Mouse (Mus musculus) limb, embryonic 11.5 days (tissue): ENCODE data around the gene Spta1. TPM values are rescaled to one million over a fixed set of nuclear protein-coding genes. Genes with fewer than 3 reads are reported as not detected.

Source experiments
- ATAC-seq: fragments of 200-750 bp; cut with Nextera tagmentation; 2 replicates; pipeline ENCODE4 v1.8.0; 2017; ENCODE audit warnings: low read depth; ENCODE audit not compliant: insufficient number of reproducible peaks, low FRiP score, low TSS enrichment
- DNase-seq: peaks from one replicate; pipeline ENCODE4 v3.0.0-alpha.2; 2015; ENCODE audit warnings: low spot score
- H3K27ac ChIP-seq: fragments of 300-500 bp; sonication (generic); replicated peaks from 2 replicates; pipeline ENCODE4 v1.5.1; 2014; ENCODE audit warnings: low read depth, mild to moderate bottlenecking, low read length
- H3K27me3 ChIP-seq: fragments of 300-500 bp; sonication (generic); 2 replicates; pipeline ENCODE4 v1.6.1; 2014; ENCODE audit warnings: mild to moderate bottlenecking, low read length, mixed read lengths; ENCODE audit not compliant: control insufficient read depth, insufficient read depth
- H3K36me3 ChIP-seq: fragments of 300-500 bp; sonication (generic); 2 replicates; pipeline ENCODE4 v1.6.1; 2014; ENCODE audit warnings: mild to moderate bottlenecking, low read length, moderate library complexity, mixed read lengths; ENCODE audit not compliant: control insufficient read depth, insufficient read depth
- H3K4me1 ChIP-seq: fragments of 300-500 bp; sonication (generic); 2 replicates; pipeline ENCODE4 v1.6.1; 2014; ENCODE audit warnings: low read length, mixed read lengths; ENCODE audit not compliant: control insufficient read depth, insufficient read depth
- H3K4me2 ChIP-seq: fragments of 300-500 bp; sonication (generic); 2 replicates; pipeline ENCODE4 v1.6.1; 2014; ENCODE audit warnings: low read depth, mild to moderate bottlenecking, moderate library complexity; ENCODE audit not compliant: severe bottlenecking
- H3K4me3 ChIP-seq: fragments of 300-500 bp; sonication (generic); 2 replicates; pipeline ENCODE4 v1.5.1; 2014; ENCODE audit warnings: low read depth, low read length
- H3K9ac ChIP-seq: fragments of 300-500 bp; sonication (generic); 2 replicates; pipeline ENCODE4 v1.6.1; 2014; ENCODE audit warnings: mild to moderate bottlenecking, low read length
- H3K9me3 ChIP-seq: fragments of 300-500 bp; sonication (generic); 2 replicates; pipeline ENCODE4 v1.6.1; 2016; ENCODE audit warnings: low read length; ENCODE audit not compliant: control insufficient read depth
- WGBS: fragments of 180-500 bp; shearing (Covaris S2); extraction: QIAGEN DNeasy Blood & Tissue Kit; methylation state at CpG from one replicate; pipeline ENCODE4 v1.1.7; 2014; 5-methylcytosine and 5-hydroxymethylcytosine counted together
- polyA plus RNA-seq: library from polyadenylated mRNA; unstranded; fragments of >200 nt; fragmentation: Nextera tagmentation; extraction: Ambion mirVana; gene quantifications from 2 replicates; pipeline ENCODE4 v1.2.1, GENCODE M21; 2014

The Spta1 gene
- 1.8 and 1.9 TPM in 2 replicates for polyA plus RNA-seq

DNA sequence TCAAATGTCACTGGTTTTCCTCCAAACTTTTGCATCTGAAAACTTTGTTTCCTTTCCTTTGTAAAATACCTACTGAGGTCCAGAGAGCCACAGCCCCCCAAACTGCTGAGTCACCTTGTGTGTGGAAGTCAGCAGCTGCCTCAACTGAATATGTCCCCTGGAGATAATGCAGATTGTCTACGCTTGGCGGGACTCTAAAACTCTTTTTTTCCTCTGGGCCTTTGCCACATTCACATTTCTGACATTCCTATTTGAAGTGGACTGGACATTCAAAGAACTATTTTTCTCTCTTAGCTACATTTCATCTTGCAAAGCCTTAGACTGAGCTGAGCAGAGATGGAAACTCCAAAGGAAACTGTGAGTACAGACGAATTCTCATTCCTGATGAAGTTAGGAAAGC is at the start of gene Spta1:
Gene Spta1, plus strand, starts transcription at position 172 of the 400 bp plus-strand sequence.
- Histone ChIP-seq H3K27me3 (no peaks in the 10 kb centered on the region), H3K36me3 (no peaks in the 10 kb centered on the region), H3K9me3 (no peaks in the 10 kb centered on the region), H3K27ac (no peak within 1 kb of the TSS), H3K9ac (no peak within 1 kb of the TSS), H3K4me1 (no peaks in the 10 kb centered on the region), H3K4me3 (no peak within 1 kb of the TSS), H3K4me2 (no peak within 1 kb of the TSS)
- 58% methylated on average over 3 of the region's 3 CpGs for WGBS
- DNase-seq, result no peak
- ATAC-seq, result no peak

- no peak within 1 kb of the TSS for H3K4me3 ChIP-seq
- no peaks in the 10 kb centered on the region for H3K36me3 ChIP-seq
- H3K9me3 ChIP-seq, result no peaks in the 10 kb centered on the region
- H3K27ac ChIP-seq, result no peak within 1 kb of the TSS
- no peaks in the 10 kb centered on the region for H3K4me1 ChIP-seq
- WGBS, result 79% methylated on average over 3 of the region's 3 CpGs
- no peak within 1 kb of the TSS for H3K4me2 ChIP-seq
- no peak within 1 kb of the TSS for H3K9ac ChIP-seq
- DNase-seq (no peak), ATAC-seq (no peak)
- H3K27me3 ChIP-seq, result no peaks in the 10 kb centered on the region
These were observed 41.4 kb upstream of the Spta1 start, which contains the start of gene Olfr424 for GRCm38 (mm10) chr1:174131217-174131616. Olfr424 (plus strand) TSS chr1:174131517.

- Histone ChIP-seq H3K9ac (no peak overlapping the region), H3K27ac (no peak overlapping the region), H3K36me3 (no peaks in the 10 kb centered on the region), H3K4me2 (no peak overlapping the region), H3K4me1 (no peaks in the 10 kb centered on the region), H3K9me3 (no peaks in the 10 kb centered on the region), H3K27me3 (no peaks in the 10 kb centered on the region), H3K4me3 (no peak overlapping the region)
- no peak for DNase-seq
- 75% methylated on average over 3 of the region's 3 CpGs for WGBS
- no peak for ATAC-seq
These were observed 40.6 kb upstream of the Spta1 start for GRCm38 (mm10) chr1:174131999-174132398.

DNA sequence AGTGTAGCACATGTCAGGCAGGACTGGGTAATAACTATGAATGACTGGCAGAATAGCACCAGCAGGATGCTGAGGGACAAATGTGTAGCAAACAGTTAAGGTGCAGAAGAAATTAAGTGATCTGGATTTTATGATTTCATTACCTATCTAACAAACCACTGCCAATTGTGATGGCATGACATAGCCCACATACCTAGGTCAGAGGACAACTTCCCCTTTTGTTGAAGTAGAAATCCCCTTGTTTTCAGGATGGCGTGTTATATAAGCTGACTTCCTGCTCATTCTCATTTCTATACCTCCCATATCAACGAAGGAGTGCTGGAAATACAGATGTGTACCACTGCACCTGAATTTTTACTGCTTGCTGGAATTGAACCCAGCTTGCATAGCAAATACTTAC is 31.2 kb upstream of the Spta1 start:
- DNase-seq (no peak), ATAC-seq (no peak)
- Histone ChIP-seq H3K4me3 (no peak overlapping the region), H3K9ac (no peak overlapping the region), H3K9me3 (no peaks in the 10 kb centered on the region), H3K4me2 (no peak overlapping the region), H3K27ac (no peak overlapping the region), H3K4me1 (no peaks in the 10 kb centered on the region), H3K27me3 (no peaks in the 10 kb centered on the region), H3K36me3 (no peaks in the 10 kb centered on the region)
- whole genome bisulfite sequencing, result 78% methylated on average over 2 of the region's 2 CpGs

DNA sequence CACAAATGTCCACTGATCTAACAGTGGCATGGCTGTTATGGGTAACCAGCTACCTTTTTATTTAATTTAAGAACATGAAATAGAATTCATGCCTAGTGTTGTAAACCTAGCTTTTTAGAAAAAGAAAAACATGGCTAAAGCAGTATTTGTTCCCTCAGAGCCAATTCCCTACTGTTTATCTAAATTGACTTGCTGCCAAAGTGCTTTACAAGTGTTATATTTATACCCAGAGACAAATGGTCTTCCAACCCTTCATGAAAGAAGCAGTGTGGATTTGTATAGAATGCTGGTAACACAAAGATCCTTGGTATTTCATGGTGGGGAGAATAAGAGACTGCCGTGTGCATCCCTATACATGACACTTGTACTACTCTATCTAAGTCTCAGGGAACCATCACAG is 25.9 kb upstream of the Spta1 start:
- no peak overlapping the region for H3K4me2 ChIP-seq
- no peaks in the 10 kb centered on the region for H3K9me3 ChIP-seq
- no peaks in the 10 kb centered on the region for H3K4me1 ChIP-seq
- no peak overlapping the region for H3K4me3 ChIP-seq
- DNase-seq, result no peak
- H3K9ac ChIP-seq, result no peak overlapping the region
- no peak for ATAC-seq
- H3K36me3 ChIP-seq, result no peaks in the 10 kb centered on the region
- WGBS, result 93% methylated on average over 1 of the region's 1 CpGs
- H3K27me3 ChIP-seq, result no peaks in the 10 kb centered on the region
- H3K27ac ChIP-seq, result no peak overlapping the region

- H3K4me2 ChIP-seq, result no peak overlapping the region
- H3K27me3 ChIP-seq, result no peaks in the 10 kb centered on the region
- H3K9ac ChIP-seq, result no peak overlapping the region
- H3K9me3 ChIP-seq, result no peaks in the 10 kb centered on the region
- H3K4me1 ChIP-seq, result no peaks in the 10 kb centered on the region
- ATAC-seq (no peak), DNase-seq (no peak)
- no peak overlapping the region for H3K4me3 ChIP-seq
- H3K36me3 ChIP-seq, result no peaks in the 10 kb centered on the region
- no peak overlapping the region for H3K27ac ChIP-seq
- WGBS, result 92% methylated on average over 2 of the region's 2 CpGs
These were observed 23.3 kb upstream of the Spta1 start for GRCm38 (mm10) chr1:174149289-174149688.

- Histone ChIP-seq H3K4me3 (no peak within 1 kb of the TSS), H3K4me1 (no peaks in the 10 kb centered on the region), H3K4me2 (no peak within 1 kb of the TSS), H3K27ac (no peak within 1 kb of the TSS), H3K9ac (no peak within 1 kb of the TSS), H3K9me3 (no peaks in the 10 kb centered on the region), H3K27me3 (no peaks in the 10 kb centered on the region), H3K36me3 (no peaks in the 10 kb centered on the region)
- DNase-seq, result no peak
- ATAC-seq, result no peak
- 88% methylated on average over 1 of the region's 1 CpGs for WGBS
These were observed 17.2 kb upstream of the Spta1 start, which contains the start of gene Olfr420 for GRCm38 (mm10) chr1:174155333-174155732. Olfr420 (plus strand) TSS chr1:174155633.

GRCm38 (mm10) chr1:174157622-174158021 is 15.0 kb upstream of the Spta1 start:
- H3K4me1 ChIP-seq, result no peaks in the 10 kb centered on the region
- WGBS, result 90% methylated on average over 3 of the region's 3 CpGs
- no peak overlapping the region for H3K4me2 ChIP-seq
- no peaks in the 10 kb centered on the region for H3K27me3 ChIP-seq
- H3K27ac ChIP-seq, result no peak overlapping the region
- DNase-seq, result no peak
- ATAC-seq, result no peak
- no peak overlapping the region for H3K9ac ChIP-seq
- H3K9me3 ChIP-seq, result no peaks in the 10 kb centered on the region
- H3K4me3 ChIP-seq, result no peak overlapping the region
- H3K36me3 ChIP-seq, result no peaks in the 10 kb centered on the region

- H3K4me2 ChIP-seq, result no peak overlapping the region
- no peak overlapping the region for H3K27ac ChIP-seq
- H3K27me3 ChIP-seq, result no peaks in the 10 kb centered on the region
- no peak for DNase-seq
- no peaks in the 10 kb centered on the region for H3K36me3 ChIP-seq
- H3K4me3 ChIP-seq, result no peak overlapping the region
- WGBS, result 88% methylated on average over 1 of the region's 1 CpGs
- H3K9ac ChIP-seq, result no peak overlapping the region
- H3K4me1 ChIP-seq, result no peaks in the 10 kb centered on the region
- no peak for ATAC-seq
- no peaks in the 10 kb centered on the region for H3K9me3 ChIP-seq
These were observed 14.1 kb upstream of the Spta1 start for GRCm38 (mm10) chr1:174158512-174158911.
